Mouse (Mus musculus) gastrocnemius, postnatal 4 days (tissue): ENCODE measurements around the gene Rrp8. TPM values are rescaled to one million over a fixed set of nuclear protein-coding genes. Genes with fewer than 3 reads are reported as not detected.

Experiments used
- DNase-seq, 2 experiments: peaks; one replicate each; pipeline ENCODE4 v3.0.0; 2021 to 2022; ENCODE audit warnings: low spot score in 2 of 2, mixed read lengths in 2 of 2
- total RNA-seq, 2 experiments: library from RNA; stranded (reverse); gene quantifications; 2 replicates each; pipeline ENCODE4 v1.2.3; 2021

The Rrp8 gene
- total RNA-seq, 2 experiments from 2014 or later = 14.5 to 16.9 TPM

- no peak for DNase-seq
Measured at GRCm38 (mm10) chr7:105721916-105722315, 15.3 kb downstream of the Rrp8 start.

DNA sequence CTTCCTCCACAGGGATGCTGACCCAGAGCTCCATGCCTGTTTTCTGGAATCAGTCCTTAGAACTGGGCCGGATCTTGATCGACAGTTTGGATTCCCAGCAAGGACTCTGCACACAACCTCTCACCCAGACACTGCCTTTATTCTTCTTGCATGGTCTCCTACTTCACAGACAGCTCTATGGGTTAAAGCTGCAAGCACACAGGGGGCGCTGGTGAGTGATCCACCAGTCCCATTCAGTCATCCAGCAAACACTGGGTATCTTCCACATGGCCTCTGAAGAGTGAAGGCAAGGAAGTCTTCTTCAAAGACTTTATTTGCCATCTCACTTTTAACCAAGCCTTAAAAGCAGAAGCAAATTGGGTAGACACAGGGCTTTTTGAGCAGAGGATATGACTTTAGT is 21.8 kb downstream of the Rrp8 start:
- DNase-seq = no peak

GRCm38 (mm10) chr7:105708733-105709132 is 28.5 kb downstream of the Rrp8 start:
- no peak for DNase-seq

DNA sequence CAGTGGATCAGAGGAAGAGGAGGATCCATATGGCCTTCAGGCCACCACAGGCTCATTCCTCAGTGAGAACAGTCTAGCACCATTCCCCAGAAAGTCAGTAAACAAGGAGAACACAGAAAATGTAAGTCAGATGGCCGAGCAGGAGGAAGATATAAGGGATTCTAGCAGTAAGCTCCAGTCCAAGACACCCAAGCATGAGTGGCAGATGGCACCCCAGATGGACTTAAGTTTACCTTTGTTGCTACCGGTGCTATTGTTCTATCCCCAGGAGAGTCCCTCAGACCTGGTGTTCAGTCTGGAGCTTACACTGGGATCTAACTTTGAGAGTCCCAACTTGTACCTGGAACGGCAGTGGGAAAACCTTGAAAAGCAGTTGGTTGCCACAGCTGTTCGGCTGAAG is 33.4 kb downstream of the Rrp8 start:
- no peak for DNase-seq

DNA sequence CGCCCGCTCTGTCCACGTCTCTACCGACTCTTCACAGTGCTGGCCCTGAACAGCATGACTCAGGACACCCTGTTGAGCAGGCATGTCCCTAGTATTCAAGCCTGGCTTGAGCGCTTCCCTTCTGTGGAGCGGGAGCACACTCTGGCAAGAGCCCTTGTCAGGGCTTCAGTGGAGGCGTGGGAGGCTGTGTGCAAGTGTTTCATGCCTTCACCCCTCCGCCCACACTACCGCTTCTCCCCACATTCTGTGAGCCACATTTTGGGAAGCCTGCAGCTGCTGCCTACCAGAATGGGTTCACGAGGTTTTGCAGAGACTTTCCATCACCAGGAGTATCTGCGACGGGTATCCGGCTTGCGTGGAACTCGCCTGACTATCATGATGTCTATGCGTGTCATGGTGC is 34.0 kb downstream of the Rrp8 start:
- no peak for DNase-seq

DNA sequence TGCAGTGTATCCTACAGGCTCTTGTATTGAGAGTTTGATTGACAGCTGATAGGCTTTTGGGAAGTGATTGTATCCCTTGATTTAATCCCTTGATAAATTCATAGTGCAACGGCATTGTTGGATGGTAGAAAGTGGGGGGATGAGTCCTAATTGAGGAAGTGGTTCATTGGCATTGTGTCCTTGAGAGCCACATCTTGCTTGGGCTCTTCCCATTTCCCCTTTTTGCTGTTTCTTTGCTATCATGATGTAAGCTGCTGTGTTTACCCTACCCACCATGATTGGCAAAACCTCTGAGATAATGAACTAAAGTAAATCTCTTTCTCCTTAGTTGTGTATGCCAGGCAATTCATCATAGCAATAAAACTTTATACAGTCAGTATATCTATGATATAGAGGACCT is 46.3 kb downstream of the Rrp8 start:
- no peak for DNase-seq

DNA sequence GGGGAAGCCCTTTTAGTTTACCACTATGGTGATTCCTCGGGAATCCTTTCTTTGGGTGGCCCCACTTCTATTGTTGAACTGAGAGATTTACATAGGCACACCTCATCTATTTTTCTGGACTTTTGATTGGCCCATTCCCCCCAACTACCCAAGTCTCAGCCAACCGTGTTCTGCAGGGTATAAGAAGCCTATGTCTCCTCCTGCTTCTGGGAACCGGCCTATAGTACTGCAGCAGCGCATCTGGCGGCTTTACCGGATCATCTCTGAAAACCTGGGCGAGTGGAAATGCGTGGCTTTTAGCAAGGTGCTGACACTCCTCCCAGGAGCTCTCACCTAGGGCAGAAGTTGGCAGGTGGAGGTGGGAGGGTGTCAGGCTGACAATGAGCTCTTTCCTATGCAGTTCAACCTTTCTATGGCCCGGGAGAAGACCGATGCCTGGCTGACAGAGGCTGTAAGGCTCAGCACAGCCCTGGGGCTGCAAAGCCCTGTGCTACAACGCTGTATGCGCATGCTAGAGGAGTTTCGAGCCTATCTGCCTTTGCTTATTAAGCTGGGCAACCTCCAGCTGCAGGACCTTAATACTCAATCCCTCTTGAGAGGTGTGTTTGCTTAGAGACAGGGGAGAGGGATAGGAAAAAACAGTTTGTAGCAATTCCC is 51.5 kb downstream of the Rrp8 start:
- DNase-seq = no peak

Other genes starting within 250 kb of the Rrp8 start
- gene Smpd1, start 183.0 kb downstream of the Rrp8 start, total RNA-seq = 10 to 100 TPM; 36.3 to 39.2 TPM
- gene Apbb1, start 155.7 kb downstream of the Rrp8 start, total RNA-seq = 10 to 100 TPM; 15.0 to 16.6 TPM
- gene Hpx, start 137.2 kb downstream of the Rrp8 start, total RNA-seq = 1 to 10 TPM in 1 of 2 experiments, under 1 TPM in 1; 0.66 to 9.8 TPM
- 10 to 100 TPM; 26.2 to 34.9 TPM for gene Trim3, start 103.8 kb downstream of the Rrp8 start, total RNA-seq
- gene Timm10b, start 97.3 kb downstream of the Rrp8 start, total RNA-seq = 10 to 100 TPM; 78.9 to 88.0 TPM
- 10 to 100 TPM; 39.9 to 41.7 TPM for gene Arfip2, start 97.0 kb downstream of the Rrp8 start, total RNA-seq
- gene Gm45799, start 96.8 kb downstream of the Rrp8 start, total RNA-seq = 1 to 10 TPM; 2.8 to 4.0 TPM
- 1 to 10 TPM; 2.2 to 3.0 TPM for gene Dnhd1, start 86.6 kb downstream of the Rrp8 start, total RNA-seq
- gene Ilk, start 793 bp downstream of the Rrp8 start, total RNA-seq = 100 to 1,000 TPM; 186 to 188 TPM
- 10 to 100 TPM; 85.8 to 98.7 TPM for gene Taf10, start 7.0 kb upstream of the Rrp8 start, total RNA-seq
- gene Tpp1, start 14.8 kb upstream of the Rrp8 start, total RNA-seq = 10 to 100 TPM; 37.6 to 42.6 TPM
- gene Dchs1, start 50.3 kb upstream of the Rrp8 start, total RNA-seq = 10 to 100 TPM; 40.9 to 42.5 TPM
- gene Mrpl17, start 73.7 kb upstream of the Rrp8 start, total RNA-seq = 100 to 1,000 TPM; 177 to 182 TPM
- 1 to 10 TPM; 1.5 to 1.9 TPM for gene Gm4070, start 216.6 kb upstream of the Rrp8 start, total RNA-seq